Mouse (Mus musculus): ENCODE measurements around the gene Rab4a. TPM values are rescaled to one million over a fixed set of nuclear protein-coding genes. Genes with fewer than 3 reads are reported as not detected.
A peak's percentile ranks its signal among the peaks of the same experiment; 100 is the strongest.

Gene Rab4a
- polyA plus RNA-seq, 1 experiment from 2014 or later = 33.2 TPM

- WGBS = 80% methylated on average over 4 of the region's 4 CpGs
- ATAC-seq (ENCODE audit: extremely low read depth, insufficient number of reproducible peaks, low FRiP score, low TSS enrichment) = no peak
Measured at GRCm38 (mm10) chr8:123849352-123849751, 43.6 kb downstream of the Rab4a start.

DNA sequence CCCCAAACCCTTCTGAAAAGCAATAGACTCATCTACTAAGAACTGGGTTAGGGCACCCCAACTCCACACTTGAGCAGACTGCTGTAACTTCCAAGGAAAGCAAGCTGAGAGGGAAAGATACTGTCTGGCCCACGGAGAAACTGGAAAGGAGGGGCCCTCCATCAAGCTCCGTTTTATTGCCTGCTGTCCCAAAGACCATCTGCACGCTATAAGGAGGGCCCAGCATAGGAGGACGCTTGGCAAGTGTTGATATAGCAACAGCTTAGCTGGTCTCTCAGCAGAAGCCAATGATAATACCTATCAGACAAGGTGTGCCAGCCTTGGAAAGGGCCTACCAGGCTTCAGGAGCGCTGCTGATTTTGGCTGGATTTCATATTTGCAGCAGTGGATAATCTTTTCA lies 45.8 kb downstream of the Rab4a start:
- 0 out of 2 replicates have a peak, but pooled peaks cover 5% of the 10 kb centered on the region for H3K9me3 ChIP-seq
- ATAC-seq (ENCODE audit: extremely low read depth, insufficient number of reproducible peaks, low FRiP score, low TSS enrichment) = no peak

More at GRCm38 (mm10) chr8:123849352-123849751, 43.6 kb downstream of the Rab4a start:
- H3K36me3 ChIP-seq = peaks cover 3% of the 10 kb centered on the region; the same call in 1 of the 2 replicates
- H3K4me2 ChIP-seq = no peak overlapping the region
- no peaks in the 10 kb centered on the region for H3K9me3 ChIP-seq
- no peaks in the 10 kb centered on the region for H3K27me3 ChIP-seq (replicated peaks)
- H3K9ac ChIP-seq = no peak overlapping the region
- no peak overlapping the region for H3K4me3 ChIP-seq
- H3K27ac ChIP-seq (replicated peaks) = no peak overlapping the region
- no peaks in the 10 kb centered on the region for H3K4me1 ChIP-seq

DNA sequence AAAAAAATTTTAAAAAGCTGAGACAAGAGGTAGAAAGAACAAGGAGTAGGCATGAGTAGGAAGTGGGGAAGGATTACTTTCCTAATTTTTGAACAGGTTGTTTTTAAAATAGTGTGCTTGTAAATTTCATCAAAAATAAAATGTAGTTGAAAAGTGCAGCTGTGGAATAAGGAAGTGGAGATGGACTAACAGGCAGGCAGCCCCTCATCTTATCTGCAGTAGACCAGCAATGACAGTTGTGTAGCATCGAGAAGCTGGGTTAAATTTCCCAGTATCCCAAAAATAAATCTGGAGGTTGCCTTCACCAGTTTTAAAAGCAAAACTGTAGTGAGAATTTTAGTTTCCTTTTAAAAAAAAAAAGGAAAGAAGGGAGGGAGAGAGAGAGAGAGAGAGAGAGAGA lies 48.5 kb downstream of the Rab4a start:
- Histone ChIP-seq H3K4me1 (peaks cover 12% of the 10 kb centered on the region), H3K4me2 (no peak overlapping the region), H3K27me3 (replicated peaks) (no peaks in the 10 kb centered on the region), H3K27ac (replicated peaks) (no peak overlapping the region), H3K9ac (no peak overlapping the region), H3K36me3 (0 out of 2 replicates have a peak, but pooled peaks cover 2% of the 10 kb centered on the region), H3K4me3 (no peak overlapping the region), H3K9me3 (0 out of 2 replicates have a peak, but pooled peaks cover 5% of the 10 kb centered on the region)
- no peak for ATAC-seq (ENCODE audit: extremely low read depth, insufficient number of reproducible peaks, low FRiP score, low TSS enrichment)
- 64% methylated on average over 1 of the region's 1 CpGs for WGBS

More for the DNA sequence above, 45.8 kb downstream of the Rab4a start:
- Histone ChIP-seq H3K27ac (replicated peaks) (no peak overlapping the region), H3K4me2 (no peak overlapping the region), H3K9ac (no peak overlapping the region), H3K27me3 (replicated peaks) (no peaks in the 10 kb centered on the region), H3K4me3 (no peak overlapping the region), H3K36me3 (0 out of 2 replicates have a peak, but pooled peaks cover 2% of the 10 kb centered on the region), H3K4me1 (no peaks in the 10 kb centered on the region)
- 69% methylated on average over 5 of the region's 5 CpGs for WGBS

- Histone ChIP-seq H3K9me3 (0 out of 2 replicates have a peak, but pooled peaks cover 5% of the 10 kb centered on the region), H3K27ac (replicated peaks) (no peak overlapping the region), H3K27me3 (replicated peaks) (no peaks in the 10 kb centered on the region), H3K4me1 (peaks cover 12% of the 10 kb centered on the region), H3K36me3 (0 out of 2 replicates have a peak, but pooled peaks cover 2% of the 10 kb centered on the region), H3K9ac (no peak overlapping the region), H3K4me3 (no peak overlapping the region), H3K4me2 (no peak overlapping the region)
- no peak for ATAC-seq (ENCODE audit: extremely low read depth, insufficient number of reproducible peaks, low FRiP score, low TSS enrichment)
- 86% methylated on average over 9 of the region's 9 CpGs for WGBS
Measured at GRCm38 (mm10) chr8:123854733-123855475, 49.1 kb downstream of the Rab4a start.

GRCm38 (mm10) chr8:123857361-123857760 lies 51.6 kb downstream of the Rab4a start:
- WGBS = 74% methylated on average over 3 of the region's 3 CpGs
- H3K4me1 ChIP-seq = peaks cover 14% of the 10 kb centered on the region
- 0 out of 2 replicates have a peak, but pooled peaks cover 5% of the 10 kb centered on the region for H3K9me3 ChIP-seq
- H3K4me3 ChIP-seq = no peak overlapping the region
- H3K4me2 ChIP-seq = no peak overlapping the region
- H3K36me3 ChIP-seq = 0 out of 2 replicates have a peak, but pooled peaks cover 2% of the 10 kb centered on the region
- no peak overlapping the region for H3K9ac ChIP-seq
- peaks cover 20% of the 10 kb centered on the region for H3K27me3 ChIP-seq (replicated peaks)
- no peak for ATAC-seq (ENCODE audit: extremely low read depth, insufficient number of reproducible peaks, low FRiP score, low TSS enrichment)
- no peak overlapping the region for H3K27ac ChIP-seq (replicated peaks)

DNA sequence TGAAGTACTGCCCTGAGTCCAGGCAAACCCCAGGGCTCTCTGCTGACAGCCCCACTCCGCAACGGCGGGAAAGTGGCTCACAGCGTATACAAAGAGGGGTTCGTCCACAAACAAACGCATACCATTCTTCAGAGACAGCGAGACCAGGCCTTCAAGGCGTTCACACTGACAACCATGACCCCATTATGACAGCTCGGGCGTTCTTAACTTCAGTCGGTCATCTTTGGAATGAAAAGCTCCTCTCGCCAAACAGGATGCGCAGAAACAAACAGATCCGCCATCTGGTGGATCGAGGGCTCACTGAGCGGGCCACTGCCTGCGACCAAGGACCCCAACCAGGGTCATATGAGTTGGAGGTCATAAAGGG lies 52.8 kb downstream of the Rab4a start:
- under 1% methylated on average over 17 of the region's 17 CpGs for WGBS
- no peak for ATAC-seq (ENCODE audit: extremely low read depth, insufficient number of reproducible peaks, low FRiP score, low TSS enrichment)
- peak overlapping the region; percentile 57; the same call in 1 of the 2 replicates for H3K27ac ChIP-seq (replicated peaks)
- H3K4me2 ChIP-seq = peak overlapping the region; percentile 88
- H3K9me3 ChIP-seq = 0 out of 2 replicates have a peak, but pooled peaks cover 5% of the 10 kb centered on the region
- peaks cover 14% of the 10 kb centered on the region for H3K4me1 ChIP-seq
- H3K27me3 ChIP-seq (replicated peaks) = peaks cover 29% of the 10 kb centered on the region
- H3K36me3 ChIP-seq = 0 out of 2 replicates have a peak, but pooled peaks cover 2% of the 10 kb centered on the region
- peak overlapping the region; percentile 93 for H3K4me3 ChIP-seq
- peak overlapping the region; percentile 89 for H3K9ac ChIP-seq

DNA sequence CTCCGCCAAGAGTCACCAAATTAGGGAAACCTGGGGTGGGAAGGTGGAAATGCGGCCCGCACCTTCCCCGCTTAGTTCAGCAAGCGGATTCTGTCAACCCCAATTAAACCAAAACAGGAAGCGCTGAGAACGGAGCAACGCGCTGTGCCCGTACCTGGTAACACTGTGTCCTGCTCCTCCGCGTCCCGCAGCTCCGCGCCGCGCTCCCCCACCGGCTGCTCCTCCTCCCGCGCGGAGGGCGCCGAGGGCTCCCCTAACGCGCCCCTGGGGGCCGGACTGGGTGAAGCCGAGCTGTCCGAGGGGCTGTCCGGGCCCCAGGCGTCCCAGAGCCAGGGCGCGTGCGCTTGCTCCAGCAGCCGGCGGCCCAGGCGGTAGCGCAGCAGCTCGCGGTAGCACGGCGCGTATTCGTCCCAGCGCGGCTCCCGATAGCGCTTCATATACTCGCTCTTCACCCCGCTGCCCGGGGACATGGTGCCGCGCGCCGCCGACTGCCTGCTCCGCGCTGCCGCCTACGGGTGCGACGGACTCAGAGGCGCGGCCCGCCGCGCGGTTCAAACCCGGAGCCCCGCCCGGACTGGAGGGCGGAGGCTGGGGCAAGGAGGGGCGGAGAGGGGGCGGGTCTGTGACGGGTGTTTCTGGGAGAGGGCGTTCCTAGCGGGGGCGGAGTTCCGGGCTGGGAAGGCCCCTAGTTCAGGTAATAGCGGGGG lies 53.3 kb downstream of the Rab4a start:
- H3K36me3 ChIP-seq = 0 out of 2 replicates have a peak, but pooled peaks cover 2% of the 10 kb centered on the region
- 0 out of 2 replicates have a peak, but pooled peaks cover 5% of the 10 kb centered on the region for H3K9me3 ChIP-seq
- peak overlapping the region; percentile 89 for H3K9ac ChIP-seq
- peaks cover 17% of the 10 kb centered on the region for H3K4me1 ChIP-seq
- H3K27ac ChIP-seq (replicated peaks) = peak overlapping the region; percentile 57
- WGBS = under 1% methylated on average over 73 of the region's 79 CpGs
- H3K4me3 ChIP-seq = peak overlapping the region; percentile 93
- ATAC-seq (ENCODE audit: extremely low read depth, insufficient number of reproducible peaks, low FRiP score, low TSS enrichment) = peak; percentile 89
- peaks cover 34% of the 10 kb centered on the region for H3K27me3 ChIP-seq (replicated peaks)
- H3K4me2 ChIP-seq = peak overlapping the region; percentile 88

GRCm38 (mm10) chr8:123859648-123860259 lies 54.0 kb downstream of the Rab4a start, which contains the start of gene Ccsap:
Ccsap (minus strand) TSS chr8:123860209.
- ATAC-seq (ENCODE audit: extremely low read depth, insufficient number of reproducible peaks, low FRiP score, low TSS enrichment) = peak; percentile 37; the same call in 1 of the 2 replicates
- peak within 1 kb of the TSS; percentile 58 for H3K27ac ChIP-seq (replicated peaks)
- 0 out of 2 replicates have a peak, but pooled peaks cover 2% of the 10 kb centered on the region for H3K9me3 ChIP-seq
- 0 out of 2 replicates have a peak, but pooled peaks cover 1% of the 10 kb centered on the region for H3K36me3 ChIP-seq
- 1% methylated on average over 45 of the region's 48 CpGs for WGBS
- H3K4me1 ChIP-seq = peaks cover 21% of the 10 kb centered on the region
- peak within 1 kb of the TSS; percentile 89 for H3K9ac ChIP-seq
- H3K4me2 ChIP-seq = peak within 1 kb of the TSS; percentile 88
- H3K27me3 ChIP-seq (replicated peaks) = peaks cover 38% of the 10 kb centered on the region
- peak within 1 kb of the TSS; percentile 93 for H3K4me3 ChIP-seq

DNA sequence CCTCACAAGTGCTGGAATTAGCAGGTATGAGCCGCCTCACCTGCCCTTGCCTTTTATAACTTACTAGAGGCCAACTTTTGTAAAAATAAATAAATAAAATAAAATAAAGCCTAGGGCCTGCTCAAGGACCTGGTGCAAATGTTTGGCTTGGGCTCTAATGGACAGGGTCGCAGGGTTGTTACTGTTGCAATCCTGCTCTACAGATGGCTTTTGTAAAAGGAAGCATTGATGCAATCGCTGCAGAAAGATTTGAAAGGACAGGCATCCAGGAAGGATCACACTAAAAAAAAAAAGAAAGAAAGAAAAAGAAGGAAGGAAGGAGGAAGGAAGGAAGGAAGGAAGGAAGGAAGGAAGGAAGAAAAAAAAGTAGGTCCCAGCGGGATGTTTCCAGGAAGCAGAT lies 54.6 kb downstream of the Rab4a start:
- WGBS = 76% methylated on average over 4 of the region's 4 CpGs

DNA sequence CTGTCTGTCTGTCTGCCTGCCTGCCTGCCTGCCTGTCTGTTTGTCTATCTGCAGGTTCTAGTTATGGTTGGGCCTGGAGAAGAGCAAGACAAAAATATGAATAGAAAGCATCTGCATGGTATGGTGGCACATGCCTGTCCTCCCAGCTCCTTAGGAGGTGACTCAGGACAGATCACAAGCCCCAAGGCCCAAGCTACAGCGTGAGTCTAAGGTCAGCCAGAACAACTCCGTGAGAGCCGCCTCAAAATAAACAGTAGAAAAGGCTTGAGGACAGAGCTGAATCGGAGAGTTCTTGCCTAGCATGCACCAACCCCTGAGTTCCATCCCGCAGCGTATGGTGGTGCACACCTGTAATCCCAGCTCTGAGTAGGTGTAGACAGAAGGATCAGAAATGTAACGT lies 60.0 kb downstream of the Rab4a start:
- H3K36me3 ChIP-seq = no peaks in the 10 kb centered on the region
- no peak overlapping the region for H3K27ac ChIP-seq (replicated peaks)
- H3K9me3 ChIP-seq = no peaks in the 10 kb centered on the region
- WGBS = 70% methylated on average over 7 of the region's 7 CpGs
- H3K4me2 ChIP-seq = no peak overlapping the region
- H3K9ac ChIP-seq = no peak overlapping the region
- H3K27me3 ChIP-seq (replicated peaks) = peaks cover 41% of the 10 kb centered on the region
- no peak for ATAC-seq (ENCODE audit: extremely low read depth, insufficient number of reproducible peaks, low FRiP score, low TSS enrichment)
- no peak overlapping the region for H3K4me3 ChIP-seq
- H3K4me1 ChIP-seq = peaks cover 7% of the 10 kb centered on the region

More for the DNA sequence above, 54.6 kb downstream of the Rab4a start:
- H3K27ac ChIP-seq (replicated peaks) = no peak overlapping the region
- peak overlapping the region; percentile 93 for H3K4me3 ChIP-seq
- H3K36me3 ChIP-seq = no peaks in the 10 kb centered on the region
- no peak for ATAC-seq (ENCODE audit: extremely low read depth, insufficient number of reproducible peaks, low FRiP score, low TSS enrichment)
- no peak overlapping the region; the same call in 1 of the 2 replicates for H3K9ac ChIP-seq
- no peaks in the 10 kb centered on the region for H3K9me3 ChIP-seq
- peak overlapping the region; percentile 88 for H3K4me2 ChIP-seq
- peaks cover 21% of the 10 kb centered on the region for H3K4me1 ChIP-seq
- peaks cover 42% of the 10 kb centered on the region for H3K27me3 ChIP-seq (replicated peaks)

- H3K4me2 ChIP-seq = no peak overlapping the region
- H3K27me3 ChIP-seq (replicated peaks) = peaks cover 31% of the 10 kb centered on the region
- H3K36me3 ChIP-seq = no peaks in the 10 kb centered on the region
- no peaks in the 10 kb centered on the region for H3K9me3 ChIP-seq
- WGBS = 30% methylated on average over 5 of the region's 5 CpGs
- H3K4me3 ChIP-seq = no peak overlapping the region
- no peak overlapping the region for H3K27ac ChIP-seq (replicated peaks)
- H3K4me1 ChIP-seq = peaks cover 9% of the 10 kb centered on the region
- no peak overlapping the region for H3K9ac ChIP-seq
- ATAC-seq (ENCODE audit: extremely low read depth, insufficient number of reproducible peaks, low FRiP score, low TSS enrichment) = no peak
Measured at GRCm38 (mm10) chr8:123866971-123867370, 61.2 kb downstream of the Rab4a start.
